Mouse (Mus musculus): Measurements from ENCODE around the gene Abhd5.

DNA sequence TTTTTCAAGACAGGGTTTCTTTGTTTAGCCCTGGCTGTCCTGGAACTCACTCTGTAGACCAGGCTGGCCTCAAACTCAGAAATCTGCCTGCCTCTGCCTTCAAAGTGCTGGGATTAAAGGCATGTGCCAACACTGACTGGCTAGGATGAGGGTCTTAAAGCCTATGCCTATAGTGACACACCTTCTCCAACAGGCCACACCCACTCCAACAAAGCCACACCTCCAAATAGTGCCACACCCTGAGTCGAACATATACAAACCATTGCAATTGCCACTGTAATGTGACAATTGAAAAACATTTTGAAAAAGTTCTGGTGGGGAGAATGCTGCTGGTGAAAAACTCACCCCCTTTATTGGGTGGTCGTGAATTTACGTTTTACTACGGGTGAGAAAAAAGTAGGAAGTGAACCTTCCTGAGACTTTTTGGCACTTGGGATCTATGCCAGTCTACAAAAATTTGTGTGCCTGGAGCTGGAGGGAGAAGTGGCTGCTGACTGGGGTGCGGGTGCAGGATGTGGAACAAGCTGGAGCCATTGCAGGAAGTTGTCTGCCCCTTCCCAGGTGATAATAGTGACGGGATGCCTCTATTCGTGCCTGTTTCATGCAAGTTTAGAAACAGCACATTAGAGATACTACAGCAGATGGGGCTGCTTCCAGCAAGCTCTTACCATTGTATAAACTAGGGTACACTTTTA lies 39.0 kb upstream of the Abhd5 start:
- TF ChIP-seq TBP (IDR thresholded peaks at IDR 0.05; ENCODE audit: low read depth, low read length): no peak
- no peak for TF ChIP-seq POLR2A (IDR thresholded peaks at IDR 0.05; ENCODE audit: control insufficient read depth in 1 of 2, insufficient read depth in 1 of 2, low read depth in 1 of 2, low read length in 2 of 2, poor library complexity in 1 of 2)
- TF ChIP-seq RAD21 (IDR thresholded peaks at IDR 0.05; ENCODE audit: low read depth, low read length): no peak
- TF ChIP-seq ELF1 (IDR thresholded peaks at IDR 0.05; ENCODE audit: low read depth, low read length): no peak

Data from MEL (cell line).